Mouse (Mus musculus) brain, embryonic 14.5 days (tissue): Measurements from ENCODE around the gene Cntn5.

Experiments
- CTCF ChIP-seq: fragments of 200-500 bp; IDR thresholded peaks from 2 replicates; pipeline ENCODE4 v1.5.1; 2012; ENCODE audit warnings: inconsistent platforms, mild to moderate bottlenecking, moderate library complexity, borderline replicate concordance; ENCODE audit not compliant: insufficient read depth, insufficient read length; ENCODE audit errors: extremely low read depth
- POLR2A ChIP-seq: fragments of 200-500 bp; IDR thresholded peaks from 2 replicates; pipeline ENCODE4 v1.6.1; 2012; ENCODE audit warnings: mild to moderate bottlenecking, inconsistent platforms, borderline replicate concordance; ENCODE audit not compliant: poor library complexity, insufficient read depth, insufficient read length, severe bottlenecking; ENCODE audit errors: extremely low read depth

DNA sequence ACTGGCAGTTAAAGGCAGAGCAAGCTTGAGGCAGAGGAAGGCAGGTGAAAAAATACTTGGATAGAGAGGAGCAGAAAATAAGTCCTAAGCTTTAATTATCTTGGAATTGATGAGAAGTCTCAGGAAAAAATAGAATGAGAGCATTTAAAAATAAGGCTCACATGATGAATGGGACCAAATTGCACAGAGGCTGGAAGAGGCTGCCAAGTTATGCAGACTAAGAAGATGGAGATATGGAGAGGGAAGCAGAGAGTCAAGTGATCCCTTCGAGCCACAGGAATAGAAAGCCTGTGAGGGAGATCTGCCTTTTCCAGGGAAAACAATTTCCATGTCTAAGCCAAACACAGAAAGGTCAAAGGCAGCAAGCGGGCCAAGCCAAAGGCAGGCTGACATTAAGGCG, 446.7 kb downstream of the Cntn5 start:
- TF ChIP-seq POLR2A (no peak), CTCF (no peak)
